Mouse (Mus musculus) CH12F3 (cell line): ENCODE results near the gene Cacybp.

ENCODE experiments used
- in situ Hi-C: fragments of 300-500 bp; cut with MboI; formaldehyde crosslinking; loops from 2 replicates; pipeline ENCODE4 v1.14.3; 2020; ENCODE audit warnings: low sequenced_read_pairs

Gene Cacybp

DNA sequence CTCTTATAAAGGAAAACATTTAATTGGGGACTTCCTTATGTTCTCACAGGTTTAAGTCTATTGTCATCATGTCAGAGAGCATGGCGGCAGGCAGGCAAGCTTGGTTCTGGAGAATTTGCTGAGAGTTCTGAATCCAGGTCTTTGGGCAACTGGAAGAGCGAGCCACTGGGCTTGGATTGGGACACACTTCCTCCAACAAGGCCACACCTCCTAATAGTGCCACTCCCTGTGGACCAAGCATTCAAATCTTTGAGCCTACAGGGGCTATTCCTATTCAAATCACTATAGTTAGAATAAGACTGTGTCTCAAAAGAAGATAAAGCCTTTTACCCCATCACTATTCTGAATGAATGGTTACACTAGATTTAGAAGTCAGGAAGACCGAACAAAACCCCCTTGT lies 5.2 kb upstream of the Cacybp start:
- in situ Hi-C loops: no loop called here

DNA sequence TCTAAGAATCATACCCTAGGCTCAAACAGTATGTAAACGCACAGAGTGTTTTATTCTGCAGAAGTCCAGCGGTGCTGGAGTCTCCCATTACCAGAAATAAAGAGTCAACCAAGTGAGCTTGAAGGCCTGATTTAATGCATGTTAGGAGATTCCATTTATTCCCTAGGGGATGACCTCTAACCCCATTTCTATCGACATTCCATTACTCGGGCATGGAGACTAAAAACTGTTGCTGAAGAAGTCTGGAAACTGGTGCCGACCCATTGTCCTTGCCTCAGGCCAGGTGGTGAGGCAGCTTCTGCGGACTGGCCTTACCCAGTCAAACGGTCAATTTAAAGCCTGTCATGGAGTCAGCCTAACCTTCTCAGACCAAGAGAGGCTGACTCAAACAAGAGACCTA lies 1.5 kb upstream of the Cacybp start:
- in situ Hi-C loops: no loop called here

DNA sequence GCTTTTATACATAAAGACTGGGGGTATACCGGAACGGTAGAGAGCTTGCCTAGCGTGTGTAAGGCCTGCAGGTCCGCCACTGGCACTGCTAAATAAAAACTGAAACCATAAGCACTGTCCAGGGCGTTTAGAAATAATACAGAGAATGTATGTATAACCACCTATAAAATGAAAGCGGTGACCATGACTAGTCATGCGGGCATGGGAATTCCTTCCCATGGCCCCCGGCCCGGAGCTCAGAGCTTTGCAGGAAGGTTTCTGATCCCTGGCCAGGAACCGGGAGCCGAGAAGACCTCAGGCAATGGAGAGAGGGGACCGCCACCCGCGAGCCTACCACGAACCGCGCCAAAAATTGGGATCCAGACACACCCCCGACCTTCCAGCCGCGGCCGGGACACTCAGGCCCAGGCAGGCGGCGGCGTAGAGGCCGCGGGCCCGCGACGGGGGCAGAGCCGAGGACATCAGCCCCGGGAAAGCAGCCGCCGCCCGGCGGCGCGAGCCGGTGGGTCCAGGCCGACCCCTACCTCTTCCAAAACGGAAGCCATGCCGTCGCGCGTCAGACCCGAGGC lies 468 bp downstream of the Cacybp start:
- in situ Hi-C loops: no loop called here

GRCm38 (mm10) chr1:160211597-160212122 lies 1.0 kb downstream of the Cacybp start:
- in situ Hi-C loops: no loop called here

GRCm38 (mm10) chr1:160210566-160210965 lies 2.1 kb downstream of the Cacybp start:
- in situ Hi-C loops: no loop called here

DNA sequence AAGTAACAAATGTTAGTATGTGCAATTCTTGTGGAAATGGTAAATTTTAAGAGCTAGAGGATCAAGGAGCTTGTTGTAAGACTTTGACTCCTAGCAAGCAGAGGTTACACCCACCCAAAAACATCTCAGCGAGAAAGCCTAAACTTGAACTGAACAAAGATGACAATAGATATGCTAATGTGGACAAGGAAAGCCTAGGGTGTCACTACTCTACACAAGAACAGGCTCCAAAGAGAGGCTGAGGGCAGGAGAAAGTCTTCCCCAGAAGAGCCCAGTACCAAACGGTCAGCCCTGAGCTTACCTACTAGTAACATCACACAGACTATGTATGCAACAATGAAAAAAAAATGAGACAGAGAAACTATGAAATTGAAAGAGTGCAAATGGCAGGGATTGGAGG lies 2.8 kb downstream of the Cacybp start:
- in situ Hi-C loops: no loop called here

GRCm38 (mm10) chr1:160205486-160205885 lies 7.2 kb downstream of the Cacybp start:
- in situ Hi-C loops: no loop called here

DNA sequence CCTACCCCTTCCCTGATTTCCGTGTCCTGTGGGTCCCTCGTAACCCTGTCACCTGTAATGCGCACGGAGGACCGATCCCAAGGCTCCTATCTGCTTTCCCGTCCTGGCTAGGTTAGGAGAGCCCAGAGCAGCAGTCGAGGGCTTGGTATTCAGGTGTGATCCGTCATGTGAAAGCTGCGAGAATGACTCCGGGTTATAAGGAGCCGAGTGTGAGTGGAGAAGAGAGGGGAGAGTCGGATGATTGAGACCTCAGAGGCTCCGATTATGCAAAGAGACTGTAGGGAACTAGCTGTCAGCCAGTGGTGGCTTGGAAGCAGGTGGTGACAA lies 17.4 kb downstream of the Cacybp start:
- in situ Hi-C loops: loop anchor here (10.0 kb wide), 1 partner anchor 180 kb away; no protein-coding TSS in a partner anchor

DNA sequence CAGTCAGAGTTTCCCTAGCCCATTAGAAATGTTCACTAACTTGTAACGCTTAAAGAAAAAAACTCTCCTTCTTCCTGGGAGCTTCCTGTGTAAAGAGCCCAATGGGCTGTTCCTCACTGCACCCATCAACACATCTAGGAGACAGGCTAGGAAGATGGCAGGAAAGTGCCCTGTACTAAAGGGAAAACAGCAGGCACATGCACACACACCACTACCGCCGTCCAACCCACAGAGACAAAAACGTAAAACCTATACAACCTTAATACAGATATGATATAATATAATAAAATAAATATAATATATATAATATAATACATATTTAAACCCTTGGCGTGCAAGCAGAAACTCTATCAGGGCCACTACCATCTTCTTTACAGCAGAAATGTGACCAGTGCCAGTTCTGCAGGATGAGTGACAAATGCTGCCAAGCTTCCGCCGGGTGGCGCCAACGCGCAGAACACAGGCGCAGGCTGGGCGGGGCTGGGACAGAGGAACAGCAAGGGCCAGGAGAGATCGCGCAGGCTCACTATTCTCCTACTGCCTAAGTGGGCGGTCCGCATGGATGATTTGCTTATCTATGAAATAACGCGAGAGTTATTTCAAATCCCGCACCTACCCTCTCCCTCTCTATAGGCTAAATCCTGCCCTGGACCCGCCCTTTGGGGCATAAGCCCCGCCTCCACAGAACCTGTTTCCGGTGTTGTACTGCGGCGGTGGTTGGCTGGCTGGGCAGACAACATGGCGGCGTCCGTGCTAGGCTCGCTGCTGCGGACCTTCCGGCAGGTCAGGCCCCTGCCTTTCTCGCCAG lies 17.9 kb downstream of the Cacybp start, which contains the start of gene Mrps14:
Gene Mrps14, plus strand, starts transcription at position 687 of the 808 bp plus-strand sequence.
- in situ Hi-C loops: loop anchor here (10.0 kb wide), 1 partner anchor 180 kb away; no protein-coding TSS in a partner anchor

- in situ Hi-C loops: no loop called here
These were observed 28.2 kb downstream of the Cacybp start for GRCm38 (mm10) chr1:160184506-160184905.

DNA sequence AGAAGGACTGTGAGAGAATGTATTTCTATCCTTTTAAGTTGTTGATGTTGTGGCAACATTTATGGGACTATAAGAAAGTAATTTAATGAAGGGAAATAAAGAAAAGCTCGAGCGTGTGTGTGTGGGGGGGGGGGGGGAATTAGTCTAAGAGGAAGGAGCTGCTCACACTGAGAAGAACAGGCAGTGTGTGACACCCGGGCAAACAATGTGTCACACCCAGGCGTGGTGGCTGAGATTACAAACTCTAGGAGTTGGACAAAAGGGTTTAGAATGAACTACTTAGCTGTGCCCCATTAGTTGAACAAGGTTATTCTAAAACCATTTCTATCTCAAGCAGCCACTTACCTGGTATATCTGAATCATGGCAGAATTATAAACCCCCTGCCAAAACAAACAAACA lies 31.5 kb downstream of the Cacybp start:
- in situ Hi-C loops: no loop called here

DNA sequence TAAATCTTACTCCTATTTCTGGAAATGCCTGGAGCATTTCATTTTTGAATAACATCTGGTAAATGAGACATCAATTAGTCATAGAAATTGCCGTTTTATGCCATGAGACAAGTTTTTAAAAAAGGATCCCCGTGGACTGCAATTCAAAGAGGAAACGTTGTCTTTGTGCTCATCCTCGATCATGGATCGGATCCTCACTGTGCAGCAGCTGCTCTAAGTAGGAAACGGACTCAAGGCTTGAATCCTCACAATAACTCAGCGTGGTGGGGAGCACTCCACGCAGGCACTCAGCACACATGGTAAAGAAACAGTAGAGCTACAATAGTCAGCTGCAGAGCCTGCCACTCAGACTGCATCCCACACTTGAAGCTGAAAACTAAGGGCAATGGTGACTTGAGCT lies 35.8 kb downstream of the Cacybp start:
- in situ Hi-C loops: no loop called here

GRCm38 (mm10) chr1:160166600-160166999 lies 46.1 kb downstream of the Cacybp start:
- in situ Hi-C loops: no loop called here

- in situ Hi-C loops: no loop called here
These were observed 54.5 kb downstream of the Cacybp start for GRCm38 (mm10) chr1:160158190-160158589.

- in situ Hi-C loops: no loop called here
These were observed 59.2 kb downstream of the Cacybp start, which contains the start of gene Tnn for GRCm38 (mm10) chr1:160153480-160153879. Gene Tnn, minus strand, starts transcription at chr1:160153580.
